ENCODE assay signal across 14 mouse cellular contexts in genomic region chr4:41478751-41479455, GRCm38 (mm10). TPM values are rescaled to one million over a fixed set of nuclear protein-coding genes. Genes with fewer than 3 reads are reported as not detected.
DNase-seq lines count a peak whose midpoint lies in the region; ATAC-seq and TF ChIP-seq lines count a peak whose summit lies in the region.
"Had no signal": no experiment of that assay in that cellular context is flagged by ENCODE, and none has a peak within 500 bp of the region (broad histone marks: within the 10 kb centered on the region; RNA-seq: fewer than 3 reads in every experiment).

No protein-coding gene starts in this region.

- peaks cover 3% of the 10 kb centered on the region; the same call in 1 of the 2 replicates for H3K4me1 ChIP-seq in heart, adult 2 months (ENCODE audit: control insufficient read depth, insufficient read depth, low read length)
- H3K4me1 ChIP-seq in liver, postnatal 0 days (ENCODE audit: insufficient read depth), result no peaks in the 10 kb centered on the region
- no peaks in the 10 kb centered on the region for H3K4me1 ChIP-seq in intestine, postnatal 0 days (replicated peaks; ENCODE audit: control insufficient read depth, insufficient read depth, low read length)

- intact Hi-C loops in heart, adult 2 months (cut with DNase I), result no loop called here

- 66% methylated on average over 4 of the region's 4 CpGs for WGBS in heart, adult 2 months
- WGBS in liver, postnatal 0 days (ENCODE audit: insufficient replicate concordance), result 73% methylated on average over 4 of the region's 4 CpGs
- WGBS in intestine, postnatal 0 days, result 67% methylated on average over 4 of the region's 4 CpGs

- H3K4me3 ChIP-seq in heart, adult 2 months, result no peak overlapping the region
- H3K4me3 ChIP-seq in liver, postnatal 0 days (ENCODE audit: low read depth, low read length), result no peak overlapping the region
- no peak overlapping the region for H3K4me3 ChIP-seq in intestine, postnatal 0 days (ENCODE audit: low read depth, low read length)
- H3K4me3 ChIP-seq: midbrain, embryonic 10.5 days; neural tube, embryonic 13.5 days had no signal

- POLR2A ChIA-PET in Patski (lab: Charles Lee), result no interaction called here

- DNase-seq in heart, adult 2 months, result peak in 1 of 2 experiments; percentile 44
- DNase-seq in heart, adult 8-10 months (ENCODE audit: low spot score), result no peak
- no peak for DNase-seq in liver, postnatal 0 days
- DNase-seq in liver (no peak), Patski (ENCODE audit: low read depth, low spot score) (no peak)
- DNase-seq in cerebellum, adult 11-12 months, result no peak
- DNase-seq: cerebellum, adult 9-11 months; kidney, adult 18-20 months; lung, adult 2 months; right cerebral cortex, adult 18-20 months had no signal

- no peak overlapping the region for H3K9ac ChIP-seq in heart, adult 2 months (ENCODE audit: low read depth, low read length)
- H3K9ac ChIP-seq in liver, postnatal 0 days (replicated peaks), result no peak overlapping the region
- no peak overlapping the region for H3K9ac ChIP-seq in intestine, postnatal 0 days (ENCODE audit: low read depth, low read length)
- H3K9ac ChIP-seq: neural tube, embryonic 13.5 days had no signal

- H3K36me3 ChIP-seq in heart, adult 2 months (ENCODE audit: control insufficient read depth, insufficient read depth, low read length), result no peaks in the 10 kb centered on the region
- peaks cover 6% of the 10 kb centered on the region; the same call in 1 of the 2 replicates for H3K36me3 ChIP-seq in liver, postnatal 0 days (replicated peaks; ENCODE audit: insufficient read depth, low read length)
- peaks cover 24% of the 10 kb centered on the region for H3K36me3 ChIP-seq in intestine, postnatal 0 days (ENCODE audit: control insufficient read depth, insufficient read depth)

- no peak overlapping the region for H3K4me2 ChIP-seq in liver, postnatal 0 days (ENCODE audit: low read depth, low read length)
- no peak overlapping the region for H3K4me2 ChIP-seq in intestine, postnatal 0 days (replicated peaks; ENCODE audit: low read depth)
- H3K4me2 ChIP-seq: neural tube, embryonic 13.5 days had no signal

- H3K79me2 ChIP-seq in heart, adult 2 months (replicated peaks; ENCODE audit: control insufficient read depth, insufficient read depth, low read length), result no peaks in the 10 kb centered on the region

- peak; percentile 43 for TF ChIP-seq CTCF in heart, adult 2 months (IDR thresholded peaks at IDR 0.05)
- peak; percentile 26; the same call in 1 of the 2 replicates for TF ChIP-seq CTCF in liver, postnatal 0 days (IDR thresholded peaks at IDR 0.05; ENCODE audit: low read depth)
- TF ChIP-seq CTCF in Patski (IDR thresholded peaks at IDR 0.05), result peak; percentile 14
- TF ChIP-seq CTCF in intestine, postnatal 0 days (IDR thresholded peaks at IDR 0.05; ENCODE audit: low read depth), result peak; percentile 37; the same call in 1 of the 2 replicates

- no peaks in the 10 kb centered on the region for H3K9me3 ChIP-seq in liver, postnatal 0 days (ENCODE audit: low read length)
- H3K9me3 ChIP-seq in intestine, postnatal 0 days (ENCODE audit: control insufficient read depth), result no peaks in the 10 kb centered on the region
- H3K9me3 ChIP-seq: midbrain, embryonic 10.5 days; neural tube, embryonic 13.5 days had no signal

- H3K27ac ChIP-seq in heart, adult 2 months, result no peak overlapping the region
- H3K27ac ChIP-seq in liver, postnatal 0 days (ENCODE audit: low read depth), result no peak overlapping the region
- no peak overlapping the region for H3K27ac ChIP-seq in intestine, postnatal 0 days (ENCODE audit: low read depth, low read length)
- H3K27ac ChIP-seq: midbrain, embryonic 10.5 days; neural tube, embryonic 13.5 days had no signal

- CTCF ChIA-PET in Patski (lab: Charles Lee), result interaction anchor here (2.2 to 2.5 kb wide), 2 partner anchors 10 to 11 kb away, joined by 5 to 12 read pairs; no protein-coding TSS in a partner anchor

- no peak for ATAC-seq in liver, postnatal 0 days
- no peak for ATAC-seq in Patski
- no peak for ATAC-seq in intestine, postnatal 0 days
- ATAC-seq: forebrain, embryonic 16.5 days had no signal

- no peak for TF ChIP-seq EP300 in heart, adult 2 months (IDR thresholded peaks at IDR 0.05; ENCODE audit: insufficient read depth, low read depth, low read length)
- TF ChIP-seq EP300 in liver, postnatal 0 days (IDR thresholded peaks at IDR 0.05; ENCODE audit: low read depth), result no peak

- in situ Hi-C loops in Patski (cut with MboI; ENCODE audit: low pct_unique_long_range_greater_than_20kb), result no loop called here

- no peaks in the 10 kb centered on the region for H3K27me3 ChIP-seq in heart, adult 2 months (ENCODE audit: control insufficient read depth, insufficient read depth, low read length)
- no peaks in the 10 kb centered on the region for H3K27me3 ChIP-seq in liver, postnatal 0 days (ENCODE audit: insufficient read depth, low read length)
- no peaks in the 10 kb centered on the region for H3K27me3 ChIP-seq in Patski
- H3K27me3 ChIP-seq in intestine, postnatal 0 days (replicated peaks; ENCODE audit: control insufficient read depth, insufficient read depth, low read length), result no peaks in the 10 kb centered on the region
- H3K27me3 ChIP-seq: neural tube, embryonic 13.5 days had no signal

- TF ChIP-seq POLR2A in heart, adult 2 months (IDR thresholded peaks at IDR 0.05; ENCODE audit: insufficient read depth, low read depth, low read length), result no peak

RNA-seq across cellular contexts. Expression of gene Nudt2, which starts 14.0 kb away (rescaled TPM):
- total RNA-seq in heart, adult 2 months (2021), result 10 to 100 TPM; 27.5 to 30.8 TPM
- 28.9 and 41.9 TPM in 2 replicates for polyA plus RNA-seq in heart, adult 2 months (2012; rRNA removed)
- 10 to 100 TPM; 32.9 to 48.6 (median 39.2) TPM for total RNA-seq in heart, adult 8-10 months (2022)
- 13.6 and 14.4 TPM in 2 replicates for polyA plus RNA-seq in liver, postnatal 0 days (2015; fragmentation: Nextera tagmentation; extraction: Ambion mirVana)
- polyA plus RNA-seq in Patski (2021), result 31.0 TPM
- 34.9 and 35.7 TPM in 2 replicates for polyA plus RNA-seq in intestine, postnatal 0 days (2015; fragmentation: Nextera tagmentation; extraction: Ambion mirVana)

RNA-seq across cellular contexts. Expression of gene Kif24, which starts 14.2 kb away (rescaled TPM):
- total RNA-seq in heart, adult 2 months (2021), result under 1 TPM; 0.10 to 0.70 TPM
- polyA plus RNA-seq in heart, adult 2 months (2012; rRNA removed), result 0.29 and 0.41 TPM in 2 replicates
- total RNA-seq in heart, adult 8-10 months (2022), result under 1 TPM; 0.22 to 0.63 (median 0.43) TPM
- polyA plus RNA-seq in liver, postnatal 0 days (2015; fragmentation: Nextera tagmentation; extraction: Ambion mirVana), result 2.4 and 2.5 TPM in 2 replicates
- 3.5 TPM for polyA plus RNA-seq in Patski (2021)
- polyA plus RNA-seq in intestine, postnatal 0 days (2015; fragmentation: Nextera tagmentation; extraction: Ambion mirVana), result 1.3 and 1.4 TPM in 2 replicates

RNA-seq across cellular contexts. Expression of gene AI464131, which starts 24.0 kb away (rescaled TPM):
- 10 to 100 TPM; 11.6 to 12.0 TPM for total RNA-seq in heart, adult 2 months (2021)
- 7.6 and 11.0 TPM in 2 replicates for polyA plus RNA-seq in heart, adult 2 months (2012; rRNA removed)
- total RNA-seq in heart, adult 8-10 months (2022), result 10 to 100 TPM; 12.6 to 16.0 (median 13.7) TPM
- polyA plus RNA-seq in liver, postnatal 0 days (2015; fragmentation: Nextera tagmentation; extraction: Ambion mirVana), result 1.8 and 2.0 TPM in 2 replicates
- polyA plus RNA-seq in Patski (2021), result 6.2 TPM
- 11.6 and 13.7 TPM in 2 replicates for polyA plus RNA-seq in intestine, postnatal 0 days (2015; fragmentation: Nextera tagmentation; extraction: Ambion mirVana)

RNA-seq across cellular contexts. Expression of gene 1110017D15Rik, which starts 38.2 kb away (rescaled TPM):
- total RNA-seq in heart, adult 2 months (2021), result not detected
- 0.94 and 3.2 TPM in 2 replicates for polyA plus RNA-seq in heart, adult 2 months (2012; rRNA removed)
- under 1 TPM in 1 of 4 experiments, not detected in 3; 0.41 TPM for total RNA-seq in heart, adult 8-10 months (2022)
- not detected in 2 replicates for polyA plus RNA-seq in liver, postnatal 0 days (2015; fragmentation: Nextera tagmentation; extraction: Ambion mirVana)
- 0.21 TPM for polyA plus RNA-seq in Patski (2021)
- 0.52 and 2.0 TPM in 2 replicates for polyA plus RNA-seq in intestine, postnatal 0 days (2015; fragmentation: Nextera tagmentation; extraction: Ambion mirVana)
